Mouse (Mus musculus): ENCODE measurements around the gene Hus1.

DNA sequence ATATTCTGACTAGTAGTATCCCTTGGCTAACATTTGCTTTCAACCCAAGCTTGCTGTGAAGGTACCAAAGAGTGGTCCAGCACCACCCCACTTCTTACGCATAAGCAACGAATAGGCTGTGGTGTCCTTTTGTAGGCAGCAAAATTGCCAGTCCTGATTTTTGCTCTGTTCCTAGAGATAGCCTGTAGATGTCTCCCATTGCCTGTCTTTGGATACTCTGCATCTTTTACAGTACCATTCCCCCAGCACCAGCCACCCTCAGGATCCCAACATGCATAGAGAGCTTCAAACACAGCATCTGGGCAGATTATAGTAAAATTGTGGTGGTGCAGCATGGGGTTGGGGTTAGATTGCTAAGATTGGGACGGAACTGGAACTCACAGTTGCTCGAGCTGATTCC lies 22.9 kb downstream of the Hus1 start:
- TF ChIP-seq EP300 (IDR thresholded peaks at IDR 0.05; ENCODE audit: low read depth) (no peak), CTCF (IDR thresholded peaks at IDR 0.05; ENCODE audit: low read depth) (no peak)

Measured in liver, embryonic 14.5 days (tissue).